Mouse (Mus musculus): ENCODE measurements at regions not wholly inside any gene's neighbourhood (a gene's known extent, or its start where the extent isn't known, plus 50 kb on each side); places are given as distances from the start of the nearest gene placed in this dataset.
A peak's percentile ranks its signal among the peaks of the same experiment; 100 is the strongest.

GRCm38 (mm10) chr3:37937381-37938283 lies 213.3 kb upstream of the Gm5148 start:
- 0 out of 2 replicates have a peak overlapping the region, but pooled peaks have one; percentile 11 for H3K27ac ChIP-seq (replicated peaks)
- peaks cover 39% of the 10 kb centered on the region for H3K4me1 ChIP-seq
- H3K36me3 ChIP-seq = no peaks in the 10 kb centered on the region
- no peak overlapping the region for H3K4me3 ChIP-seq (replicated peaks)
- no peak overlapping the region for H3K4me2 ChIP-seq (replicated peaks)
- H3K9ac ChIP-seq = no peak overlapping the region
- no peaks in the 10 kb centered on the region for H3K27me3 ChIP-seq
- WGBS = 37% methylated on average over 11 of the region's 11 CpGs
- no peaks in the 10 kb centered on the region for H3K9me3 ChIP-seq (replicated peaks)
- no peak for ATAC-seq (ENCODE audit: insufficient number of reproducible peaks, low FRiP score, low TSS enrichment, low read depth)

- Histone ChIP-seq H3K27me3 (no peaks in the 10 kb centered on the region), H3K4me3 (replicated peaks) (no peak overlapping the region), H3K4me1 (peaks cover 39% of the 10 kb centered on the region), H3K9me3 (replicated peaks) (no peaks in the 10 kb centered on the region), H3K9ac (no peak overlapping the region), H3K4me2 (replicated peaks) (peak overlapping the region; percentile 32), H3K36me3 (no peaks in the 10 kb centered on the region), H3K27ac (replicated peaks) (peak overlapping the region; percentile 51; the same call in 1 of the 2 replicates)
- no peak for ATAC-seq (ENCODE audit: insufficient number of reproducible peaks, low FRiP score, low TSS enrichment, low read depth)
- 56% methylated on average over 12 of the region's 12 CpGs for WGBS
These were observed 212.1 kb upstream of the Gm5148 start for GRCm38 (mm10) chr3:37936251-37936931.

GRCm38 (mm10) chr3:37934905-37935708 lies 210.8 kb upstream of the Gm5148 start:
- 18% methylated on average over 10 of the region's 10 CpGs for WGBS
- Histone ChIP-seq H3K4me1 (peaks cover 39% of the 10 kb centered on the region), H3K9ac (no peak overlapping the region), H3K27ac (replicated peaks) (peak overlapping the region; percentile 65), H3K27me3 (no peaks in the 10 kb centered on the region), H3K4me3 (replicated peaks) (no peak overlapping the region), H3K36me3 (no peaks in the 10 kb centered on the region), H3K9me3 (replicated peaks) (no peaks in the 10 kb centered on the region), H3K4me2 (replicated peaks) (no peak overlapping the region)
- no peak for ATAC-seq (ENCODE audit: insufficient number of reproducible peaks, low FRiP score, low TSS enrichment, low read depth)

- WGBS = 76% methylated on average over 2 of the region's 2 CpGs
- no peak for ATAC-seq (ENCODE audit: insufficient number of reproducible peaks, low FRiP score, low TSS enrichment, low read depth)
- H3K27ac ChIP-seq (replicated peaks) = no peak overlapping the region
These were observed 209.9 kb upstream of the Gm5148 start for GRCm38 (mm10) chr3:37934236-37934635.

GRCm38 (mm10) chr3:37928731-37929130 lies 204.4 kb upstream of the Gm5148 start:
- H3K27ac ChIP-seq (replicated peaks) = no peak overlapping the region
- WGBS = 63% methylated on average over 6 of the region's 6 CpGs
- H3K9ac ChIP-seq = no peak overlapping the region
- no peaks in the 10 kb centered on the region for H3K27me3 ChIP-seq
- H3K36me3 ChIP-seq = no peaks in the 10 kb centered on the region
- no peaks in the 10 kb centered on the region for H3K9me3 ChIP-seq (replicated peaks)
- H3K4me3 ChIP-seq (replicated peaks) = no peak overlapping the region
- H3K4me1 ChIP-seq = no peaks in the 10 kb centered on the region
- ATAC-seq (ENCODE audit: insufficient number of reproducible peaks, low FRiP score, low TSS enrichment, low read depth) = no peak
- H3K4me2 ChIP-seq (replicated peaks) = no peak overlapping the region

More at GRCm38 (mm10) chr3:37934236-37934635, 209.9 kb upstream of the Gm5148 start:
- Histone ChIP-seq H3K9me3 (replicated peaks) (no peaks in the 10 kb centered on the region), H3K4me3 (replicated peaks) (no peak overlapping the region), H3K36me3 (no peaks in the 10 kb centered on the region), H3K4me2 (replicated peaks) (no peak overlapping the region), H3K27me3 (no peaks in the 10 kb centered on the region), H3K9ac (no peak overlapping the region), H3K4me1 (peaks cover 39% of the 10 kb centered on the region)

GRCm38 (mm10) chr3:37919450-37920156 lies 195.3 kb upstream of the Gm5148 start:
- no peak overlapping the region; the same call in 1 of the 2 replicates for H3K27ac ChIP-seq (replicated peaks)
- H3K36me3 ChIP-seq = no peaks in the 10 kb centered on the region
- H3K4me2 ChIP-seq (replicated peaks) = no peak overlapping the region
- no peak overlapping the region for H3K9ac ChIP-seq
- WGBS = 68% methylated on average over 4 of the region's 4 CpGs
- H3K9me3 ChIP-seq (replicated peaks) = no peaks in the 10 kb centered on the region
- H3K4me3 ChIP-seq (replicated peaks) = no peak overlapping the region
- H3K4me1 ChIP-seq = peaks cover 3% of the 10 kb centered on the region; the same call in 1 of the 2 replicates
- ATAC-seq (ENCODE audit: insufficient number of reproducible peaks, low FRiP score, low TSS enrichment, low read depth) = no peak
- H3K27me3 ChIP-seq = no peaks in the 10 kb centered on the region

GRCm38 (mm10) chr3:37916786-37917479 lies 192.6 kb upstream of the Gm5148 start:
- Histone ChIP-seq H3K4me1 (peaks cover 3% of the 10 kb centered on the region; the same call in 1 of the 2 replicates), H3K4me3 (replicated peaks) (no peak overlapping the region), H3K27me3 (no peaks in the 10 kb centered on the region), H3K9me3 (replicated peaks) (no peaks in the 10 kb centered on the region), H3K27ac (replicated peaks) (no peak overlapping the region; the same call in 1 of the 2 replicates), H3K4me2 (replicated peaks) (no peak overlapping the region), H3K9ac (no peak overlapping the region), H3K36me3 (no peaks in the 10 kb centered on the region)
- no peak; the same call in none of the 2 replicates for ATAC-seq (ENCODE audit: insufficient number of reproducible peaks, low FRiP score, low TSS enrichment, low read depth)
- 22% methylated on average over 14 of the region's 14 CpGs for WGBS

- Histone ChIP-seq H3K4me3 (replicated peaks) (no peak overlapping the region), H3K4me2 (replicated peaks) (no peak overlapping the region), H3K27me3 (no peaks in the 10 kb centered on the region), H3K36me3 (no peaks in the 10 kb centered on the region), H3K27ac (replicated peaks) (no peak overlapping the region; the same call in 1 of the 2 replicates), H3K4me1 (peaks cover 3% of the 10 kb centered on the region; the same call in 1 of the 2 replicates), H3K9ac (no peak overlapping the region), H3K9me3 (replicated peaks) (no peaks in the 10 kb centered on the region)
- 63% methylated on average over 3 of the region's 3 CpGs for WGBS
- no peak for ATAC-seq (ENCODE audit: insufficient number of reproducible peaks, low FRiP score, low TSS enrichment, low read depth)
These were observed 192.0 kb upstream of the Gm5148 start for GRCm38 (mm10) chr3:37916281-37916680.

- H3K4me3 ChIP-seq (replicated peaks) = no peak overlapping the region
- H3K4me2 ChIP-seq (replicated peaks) = no peak overlapping the region
- H3K27me3 ChIP-seq = no peaks in the 10 kb centered on the region
- H3K4me1 ChIP-seq = peaks cover 3% of the 10 kb centered on the region; the same call in 1 of the 2 replicates
- no peak overlapping the region for H3K9ac ChIP-seq
- ATAC-seq (ENCODE audit: insufficient number of reproducible peaks, low FRiP score, low TSS enrichment, low read depth) = no peak
- no peaks in the 10 kb centered on the region for H3K9me3 ChIP-seq (replicated peaks)
- no peak overlapping the region for H3K27ac ChIP-seq (replicated peaks)
- H3K36me3 ChIP-seq = no peaks in the 10 kb centered on the region
- 58% methylated on average over 2 of the region's 2 CpGs for WGBS
These were observed 191.4 kb upstream of the Gm5148 start for GRCm38 (mm10) chr3:37915673-37916072.

GRCm38 (mm10) chr3:37914136-37914535 lies 189.8 kb upstream of the Gm5148 start:
- ATAC-seq (ENCODE audit: insufficient number of reproducible peaks, low FRiP score, low TSS enrichment, low read depth) = no peak
- no peak overlapping the region for H3K27ac ChIP-seq (replicated peaks)
- WGBS = 94% methylated on average over 2 of the region's 2 CpGs
- H3K9me3 ChIP-seq (replicated peaks) = no peaks in the 10 kb centered on the region
- no peaks in the 10 kb centered on the region for H3K36me3 ChIP-seq
- no peak overlapping the region for H3K4me3 ChIP-seq (replicated peaks)
- no peak overlapping the region for H3K9ac ChIP-seq
- H3K4me1 ChIP-seq = peaks cover 3% of the 10 kb centered on the region; the same call in 1 of the 2 replicates
- H3K27me3 ChIP-seq = no peaks in the 10 kb centered on the region
- no peak overlapping the region for H3K4me2 ChIP-seq (replicated peaks)
